Mouse (Mus musculus): ENCODE data around the gene Topbp1. TPM values are rescaled to one million over a fixed set of nuclear protein-coding genes. Genes with fewer than 3 reads are reported as not detected.

Topbp1 gene
- 15.9 and 21.5 TPM in 2 replicates for polyA plus RNA-seq (2015; fragmentation: Nextera tagmentation; extraction: Ambion mirVana)

GRCm38 (mm10) chr9:103304927-103305326, at the start of gene Topbp1, which contains the start of gene 1300017J02Rik:
Gene Topbp1 (plus strand): TSS chr9:103305215.
Gene 1300017J02Rik (minus strand): TSS chr9:103305082.

GRCm38 (mm10) chr9:103365290-103366247, 60.6 kb downstream of the Topbp1 start, which contains the start of gene Cdv3:
Gene Cdv3 (minus strand): TSS chr9:103365840.

Other genes starting within 250 kb of the Topbp1 start
- gene Rab6b, start 193.4 kb upstream of the Topbp1 start, polyA plus RNA-seq (2015; fragmentation: Nextera tagmentation; extraction: Ambion mirVana) = 1.2 and 2.0 TPM in 2 replicates
- 32.5 and 32.6 TPM in 2 replicates for gene Srprb, start 103.1 kb upstream of the Topbp1 start, polyA plus RNA-seq (2015; fragmentation: Nextera tagmentation; extraction: Ambion mirVana)
- 2.2 and 8.2 TPM in 2 replicates for gene Gm20425, start 74.9 kb upstream of the Topbp1 start, polyA plus RNA-seq (2015; fragmentation: Nextera tagmentation; extraction: Ambion mirVana)
- 133 and 316 TPM in 2 replicates for gene Trf, start 74.8 kb upstream of the Topbp1 start, polyA plus RNA-seq (2015; fragmentation: Nextera tagmentation; extraction: Ambion mirVana)
- gene 1300017J02Rik, start 133 bp upstream of the Topbp1 start, polyA plus RNA-seq (2015; fragmentation: Nextera tagmentation; extraction: Ambion mirVana) = 0.52 and 1.3 TPM in 2 replicates
- 60.9 and 71.4 TPM in 2 replicates for gene Cdv3, start 60.6 kb downstream of the Topbp1 start, polyA plus RNA-seq (2015; fragmentation: Nextera tagmentation; extraction: Ambion mirVana)
- gene Bfsp2, start 175.2 kb downstream of the Topbp1 start, polyA plus RNA-seq (2015; fragmentation: Nextera tagmentation; extraction: Ambion mirVana) = not detected in 2 replicates